Mouse (Mus musculus): Measurements from ENCODE around the gene Lhx4. TPM values are rescaled to one million over a fixed set of nuclear protein-coding genes. Genes with fewer than 3 reads are reported as not detected.

Gene Lhx4
- polyA plus RNA-seq, 1 experiment from 2014 or later = 1.6 TPM

GRCm38 (mm10) chr1:155698373-155699159 lies 52.9 kb downstream of the Lhx4 start:
- H3K4me2 ChIP-seq (ENCODE audit: low read length) = no peak overlapping the region
- no peak overlapping the region for H3K9ac ChIP-seq (ENCODE audit: low read depth, low read length)

DNA sequence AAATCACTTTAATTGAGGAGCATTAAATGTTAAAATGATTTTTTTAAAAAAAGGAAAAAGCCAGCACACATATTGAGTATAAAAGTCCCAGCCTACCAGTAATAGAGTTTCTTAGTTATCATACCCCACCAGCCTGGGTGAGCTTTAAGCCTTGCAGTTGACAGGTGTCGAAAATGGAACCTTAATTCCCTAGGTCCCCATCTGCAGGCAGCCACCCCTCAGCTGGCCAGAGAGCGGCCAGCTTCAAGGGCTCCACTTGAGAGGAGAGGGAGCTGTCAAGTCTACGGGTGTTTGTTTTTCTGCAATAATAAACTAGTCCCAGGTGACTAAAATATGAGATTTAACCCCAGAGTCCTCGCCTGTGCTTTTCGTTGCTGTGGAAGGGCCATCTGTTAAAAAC lies 58.0 kb downstream of the Lhx4 start:
- no peak overlapping the region for H3K9ac ChIP-seq (ENCODE audit: low read depth, low read length)
- H3K36me3 ChIP-seq (ENCODE audit: control insufficient read depth, insufficient read depth, low read length) = no peaks in the 10 kb centered on the region
- 32% methylated on average over 5 of the region's 5 CpGs for WGBS
- no peak for ATAC-seq
- no peaks in the 10 kb centered on the region for H3K27me3 ChIP-seq (ENCODE audit: control insufficient read depth, insufficient read depth, low read depth, low read length)
- no peaks in the 10 kb centered on the region for H3K9me3 ChIP-seq (replicated peaks; ENCODE audit: control insufficient read depth, low read length, poor library complexity, severe bottlenecking)
- no peak overlapping the region for H3K4me3 ChIP-seq (ENCODE audit: low read depth, low read length)
- H3K4me1 ChIP-seq (ENCODE audit: control insufficient read depth, insufficient read depth, low read length) = peaks cover 4% of the 10 kb centered on the region
- H3K27ac ChIP-seq (ENCODE audit: low read length) = no peak overlapping the region
- no peak overlapping the region for H3K4me2 ChIP-seq (ENCODE audit: low read length)

More at GRCm38 (mm10) chr1:155698373-155699159, 52.9 kb downstream of the Lhx4 start:
- no peak for ATAC-seq
- Histone ChIP-seq H3K36me3 (ENCODE audit: control insufficient read depth, insufficient read depth, low read length) (no peaks in the 10 kb centered on the region), H3K4me3 (ENCODE audit: low read depth, low read length) (no peak overlapping the region), H3K27ac (ENCODE audit: low read length) (no peak overlapping the region), H3K27me3 (ENCODE audit: control insufficient read depth, insufficient read depth, low read depth, low read length) (no peaks in the 10 kb centered on the region), H3K4me1 (ENCODE audit: control insufficient read depth, insufficient read depth, low read length) (peaks cover 6% of the 10 kb centered on the region; the same call in 1 of the 2 replicates), H3K9me3 (replicated peaks; ENCODE audit: control insufficient read depth, low read length, poor library complexity, severe bottlenecking) (no peaks in the 10 kb centered on the region)
- 64% methylated on average over 17 of the region's 17 CpGs for WGBS

GRCm38 (mm10) chr1:155693026-155693425 lies 58.5 kb downstream of the Lhx4 start:
- H3K9me3 ChIP-seq (replicated peaks; ENCODE audit: control insufficient read depth, low read length, poor library complexity, severe bottlenecking) = no peaks in the 10 kb centered on the region
- no peak overlapping the region for H3K9ac ChIP-seq (ENCODE audit: low read depth, low read length)
- H3K36me3 ChIP-seq (ENCODE audit: control insufficient read depth, insufficient read depth, low read length) = no peaks in the 10 kb centered on the region
- no peak overlapping the region for H3K4me3 ChIP-seq (ENCODE audit: low read depth, low read length)
- no peak for ATAC-seq
- peaks cover 2% of the 10 kb centered on the region for H3K4me1 ChIP-seq (ENCODE audit: control insufficient read depth, insufficient read depth, low read length)
- WGBS = 50% methylated on average over 11 of the region's 11 CpGs
- H3K27ac ChIP-seq (ENCODE audit: low read length) = no peak overlapping the region
- no peaks in the 10 kb centered on the region for H3K27me3 ChIP-seq (ENCODE audit: control insufficient read depth, insufficient read depth, low read depth, low read length)
- H3K4me2 ChIP-seq (ENCODE audit: low read length) = no peak overlapping the region

DNA sequence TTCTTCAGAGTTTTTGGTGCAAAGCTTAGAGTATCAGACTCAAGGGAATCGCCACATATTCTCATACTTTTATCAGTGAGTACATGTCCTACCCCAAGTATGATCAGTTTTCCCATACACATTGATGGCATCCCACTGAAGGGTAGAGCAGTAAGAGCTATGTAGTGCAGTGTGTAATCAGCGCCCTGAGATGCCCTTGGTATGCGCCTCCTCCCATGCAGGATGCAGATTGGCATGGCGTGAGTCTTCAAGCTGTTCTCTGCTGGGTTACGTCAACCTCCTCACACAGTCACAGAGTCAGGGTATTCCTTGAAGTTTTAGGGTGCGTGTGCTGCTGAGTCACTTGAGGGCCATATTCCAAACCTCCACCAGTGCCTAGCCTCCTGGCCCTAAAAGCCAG lies 59.3 kb downstream of the Lhx4 start:
- Histone ChIP-seq H3K27me3 (ENCODE audit: control insufficient read depth, insufficient read depth, low read depth, low read length) (no peaks in the 10 kb centered on the region), H3K9me3 (replicated peaks; ENCODE audit: control insufficient read depth, low read length, poor library complexity, severe bottlenecking) (no peaks in the 10 kb centered on the region), H3K4me2 (ENCODE audit: low read length) (no peak overlapping the region), H3K27ac (ENCODE audit: low read length) (no peak overlapping the region), H3K4me3 (ENCODE audit: low read depth, low read length) (no peak overlapping the region), H3K36me3 (ENCODE audit: control insufficient read depth, insufficient read depth, low read length) (no peaks in the 10 kb centered on the region), H3K4me1 (ENCODE audit: control insufficient read depth, insufficient read depth, low read length) (peaks cover 2% of the 10 kb centered on the region), H3K9ac (ENCODE audit: low read depth, low read length) (no peak overlapping the region)
- WGBS = 86% methylated on average over 6 of the region's 6 CpGs
- no peak for ATAC-seq

DNA sequence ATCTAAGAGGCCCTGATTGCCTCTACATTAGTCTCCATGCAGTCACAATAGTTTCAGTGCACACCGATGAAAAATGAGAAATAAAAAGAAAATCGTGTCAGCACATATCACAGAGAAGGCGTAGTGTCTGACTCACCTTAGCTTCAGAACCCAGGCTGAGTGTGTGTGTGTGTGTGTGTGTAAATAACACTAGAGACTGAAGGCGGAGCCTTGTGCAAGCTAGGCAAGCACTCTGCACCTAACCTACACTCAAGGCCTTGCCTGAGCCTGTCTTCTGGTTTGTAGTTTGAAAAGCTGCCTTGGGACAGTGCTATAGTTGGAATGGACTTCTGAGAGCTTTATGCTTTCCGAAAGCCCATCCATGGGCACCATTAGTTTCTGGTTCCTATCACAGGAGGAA lies 61.9 kb downstream of the Lhx4 start:
- no peak overlapping the region for H3K27ac ChIP-seq (ENCODE audit: low read length)
- H3K36me3 ChIP-seq (ENCODE audit: control insufficient read depth, insufficient read depth, low read length) = no peaks in the 10 kb centered on the region
- no peaks in the 10 kb centered on the region for H3K9me3 ChIP-seq (replicated peaks; ENCODE audit: control insufficient read depth, low read length, poor library complexity, severe bottlenecking)
- ATAC-seq = no peak
- H3K4me2 ChIP-seq (ENCODE audit: low read length) = no peak overlapping the region
- WGBS = 69% methylated on average over 5 of the region's 5 CpGs
- H3K4me3 ChIP-seq (ENCODE audit: low read depth, low read length) = no peak overlapping the region
- H3K27me3 ChIP-seq (ENCODE audit: control insufficient read depth, insufficient read depth, low read depth, low read length) = no peaks in the 10 kb centered on the region
- peaks cover 2% of the 10 kb centered on the region for H3K4me1 ChIP-seq (ENCODE audit: control insufficient read depth, insufficient read depth, low read length)
- no peak overlapping the region for H3K9ac ChIP-seq (ENCODE audit: low read depth, low read length)

DNA sequence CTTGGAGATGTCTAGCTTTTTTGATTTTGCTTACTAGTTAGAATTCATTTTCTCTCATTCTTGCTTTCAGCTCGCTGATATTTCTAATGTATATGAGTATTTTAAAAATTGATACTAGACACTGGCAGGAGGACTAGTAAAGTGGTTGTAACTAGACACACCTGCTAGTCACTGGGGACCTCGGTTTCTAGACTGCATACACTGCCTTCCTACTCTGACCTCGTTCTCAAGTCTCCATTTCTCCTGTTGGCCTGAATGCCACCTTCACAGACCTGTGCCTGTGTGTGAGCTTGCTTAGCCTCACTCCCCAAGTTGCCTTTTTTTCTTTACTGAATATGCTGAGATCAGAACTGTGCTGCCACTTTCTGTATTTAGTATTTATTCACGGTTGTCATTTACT lies 62.3 kb downstream of the Lhx4 start:
- ATAC-seq = no peak
- Histone ChIP-seq H3K36me3 (ENCODE audit: control insufficient read depth, insufficient read depth, low read length) (no peaks in the 10 kb centered on the region), H3K9me3 (replicated peaks; ENCODE audit: control insufficient read depth, low read length, poor library complexity, severe bottlenecking) (no peaks in the 10 kb centered on the region), H3K4me2 (ENCODE audit: low read length) (no peak overlapping the region), H3K4me1 (ENCODE audit: control insufficient read depth, insufficient read depth, low read length) (peaks cover 2% of the 10 kb centered on the region), H3K9ac (ENCODE audit: low read depth, low read length) (no peak overlapping the region), H3K4me3 (ENCODE audit: low read depth, low read length) (no peak overlapping the region), H3K27me3 (ENCODE audit: control insufficient read depth, insufficient read depth, low read depth, low read length) (no peaks in the 10 kb centered on the region), H3K27ac (ENCODE audit: low read length) (no peak overlapping the region)
- 73% methylated on average over 4 of the region's 4 CpGs for WGBS

DNA sequence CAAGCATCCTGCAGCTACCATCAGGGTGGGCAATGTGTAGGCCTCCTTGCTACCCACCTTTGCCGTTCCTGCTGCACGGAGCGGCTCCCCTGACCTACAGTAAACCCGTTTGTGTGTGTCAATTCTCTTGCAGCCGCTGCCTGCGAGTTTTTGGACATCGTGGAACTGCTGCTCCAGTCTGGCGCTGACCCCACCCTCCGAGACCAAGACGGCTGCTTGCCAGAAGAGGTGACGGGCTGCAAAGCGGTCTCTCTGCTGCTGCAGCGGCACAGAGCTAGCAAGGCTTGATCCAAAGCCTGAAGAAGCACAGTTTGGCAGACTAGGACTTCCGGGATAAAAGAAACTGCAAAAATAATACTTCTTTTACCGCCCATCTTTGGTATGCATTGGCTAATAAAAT lies 64.7 kb downstream of the Lhx4 start:
- Histone ChIP-seq H3K9ac (ENCODE audit: low read depth, low read length) (no peak overlapping the region), H3K4me2 (ENCODE audit: low read length) (no peak overlapping the region), H3K27me3 (ENCODE audit: control insufficient read depth, insufficient read depth, low read depth, low read length) (no peaks in the 10 kb centered on the region), H3K27ac (ENCODE audit: low read length) (no peak overlapping the region), H3K36me3 (ENCODE audit: control insufficient read depth, insufficient read depth, low read length) (no peaks in the 10 kb centered on the region), H3K4me3 (ENCODE audit: low read depth, low read length) (no peak overlapping the region), H3K9me3 (replicated peaks; ENCODE audit: control insufficient read depth, low read length, poor library complexity, severe bottlenecking) (no peaks in the 10 kb centered on the region), H3K4me1 (ENCODE audit: control insufficient read depth, insufficient read depth, low read length) (no peaks in the 10 kb centered on the region)
- no peak for ATAC-seq
- 80% methylated on average over 15 of the region's 15 CpGs for WGBS

- no peak overlapping the region for H3K27ac ChIP-seq (ENCODE audit: low read length)
- 39% methylated on average over 10 of the region's 10 CpGs for WGBS
These were observed 70.2 kb downstream of the Lhx4 start for GRCm38 (mm10) chr1:155681116-155681799.

DNA sequence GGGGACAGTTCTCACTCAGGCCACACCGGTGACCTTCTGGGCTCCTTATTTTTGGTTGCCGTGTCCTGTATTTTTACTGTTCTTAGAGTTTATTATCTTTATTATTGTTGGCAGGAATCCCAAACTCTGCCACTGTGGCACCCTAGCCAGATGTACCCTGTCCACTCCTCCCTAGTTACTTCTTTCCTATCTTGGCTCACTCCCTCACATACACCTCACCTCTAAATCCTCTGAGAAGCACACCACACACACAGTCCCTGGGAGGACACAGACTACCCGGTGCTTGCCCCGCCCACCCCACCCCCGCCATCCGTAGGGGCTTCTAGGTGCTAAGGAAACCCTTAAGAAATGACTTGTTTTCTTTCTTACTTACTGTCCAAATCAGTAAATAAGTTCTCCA lies 75.9 kb downstream of the Lhx4 start:
- WGBS = 92% methylated on average over 6 of the region's 6 CpGs
- Histone ChIP-seq H3K27me3 (ENCODE audit: control insufficient read depth, insufficient read depth, low read depth, low read length) (no peaks in the 10 kb centered on the region), H3K9ac (ENCODE audit: low read depth, low read length) (no peak overlapping the region), H3K27ac (ENCODE audit: low read length) (no peak overlapping the region), H3K4me3 (ENCODE audit: low read depth, low read length) (no peak overlapping the region), H3K4me1 (ENCODE audit: control insufficient read depth, insufficient read depth, low read length) (no peaks in the 10 kb centered on the region), H3K4me2 (ENCODE audit: low read length) (no peak overlapping the region), H3K36me3 (ENCODE audit: control insufficient read depth, insufficient read depth, low read length) (no peaks in the 10 kb centered on the region), H3K9me3 (replicated peaks; ENCODE audit: control insufficient read depth, low read length, poor library complexity, severe bottlenecking) (no peaks in the 10 kb centered on the region)
- no peak for ATAC-seq

More at GRCm38 (mm10) chr1:155681116-155681799, 70.2 kb downstream of the Lhx4 start:
- Histone ChIP-seq H3K4me2 (ENCODE audit: low read length) (no peak overlapping the region), H3K9ac (ENCODE audit: low read depth, low read length) (no peak overlapping the region), H3K4me3 (ENCODE audit: low read depth, low read length) (no peak overlapping the region), H3K4me1 (ENCODE audit: control insufficient read depth, insufficient read depth, low read length) (peaks cover 7% of the 10 kb centered on the region), H3K36me3 (ENCODE audit: control insufficient read depth, insufficient read depth, low read length) (no peaks in the 10 kb centered on the region), H3K27me3 (ENCODE audit: control insufficient read depth, insufficient read depth, low read depth, low read length) (no peaks in the 10 kb centered on the region), H3K9me3 (replicated peaks; ENCODE audit: control insufficient read depth, low read length, poor library complexity, severe bottlenecking) (no peaks in the 10 kb centered on the region)
- no peak for ATAC-seq

All from midbrain, embryonic 16.5 days (tissue).